Mouse (Mus musculus) urinary bladder, postnatal 4 days (tissue): Measurements from ENCODE around the gene Fkbp10.

Experiments
- DNase-seq, 2 experiments: peaks; one replicate each; pipeline ENCODE4 v3.0.0; 2021 to 2022; ENCODE audit warnings: low spot score in 2 of 2

Fkbp10 gene

DNA sequence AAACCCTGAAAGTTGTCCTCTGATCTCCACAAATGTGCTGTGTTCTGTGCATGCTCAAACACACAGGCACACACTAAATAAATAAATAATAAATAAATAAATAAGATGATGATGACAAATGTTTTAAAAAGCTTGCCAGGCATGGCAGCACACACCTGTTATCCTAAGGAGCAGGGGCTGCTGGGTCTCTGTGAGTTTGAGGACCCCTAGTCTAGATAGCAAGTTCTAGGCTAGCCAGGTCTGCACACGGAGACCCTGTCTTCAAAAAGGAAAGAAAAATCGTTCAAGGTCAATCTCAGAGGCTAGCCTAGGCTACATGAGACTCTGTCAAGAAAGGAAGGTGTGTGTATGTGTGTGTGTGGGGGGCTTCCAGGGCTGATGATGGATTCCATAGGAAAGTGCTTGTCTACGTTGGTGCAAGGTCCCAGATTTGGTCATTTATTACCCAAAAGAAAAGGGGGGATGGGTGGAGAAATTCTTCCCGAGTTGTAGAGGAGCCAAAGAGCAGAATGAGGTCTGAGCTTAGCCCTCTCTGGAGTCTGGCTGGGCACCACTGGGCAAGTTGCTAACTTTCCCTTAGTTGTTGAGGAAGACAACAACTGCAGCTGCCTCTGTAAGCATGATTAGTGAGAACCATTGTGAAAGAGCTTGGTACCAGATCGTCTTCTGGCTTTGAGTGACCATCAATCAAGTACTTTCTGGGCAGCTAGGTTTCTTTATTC is 21.0 kb upstream of the Fkbp10 start:
- DNase-seq = no peak

DNA sequence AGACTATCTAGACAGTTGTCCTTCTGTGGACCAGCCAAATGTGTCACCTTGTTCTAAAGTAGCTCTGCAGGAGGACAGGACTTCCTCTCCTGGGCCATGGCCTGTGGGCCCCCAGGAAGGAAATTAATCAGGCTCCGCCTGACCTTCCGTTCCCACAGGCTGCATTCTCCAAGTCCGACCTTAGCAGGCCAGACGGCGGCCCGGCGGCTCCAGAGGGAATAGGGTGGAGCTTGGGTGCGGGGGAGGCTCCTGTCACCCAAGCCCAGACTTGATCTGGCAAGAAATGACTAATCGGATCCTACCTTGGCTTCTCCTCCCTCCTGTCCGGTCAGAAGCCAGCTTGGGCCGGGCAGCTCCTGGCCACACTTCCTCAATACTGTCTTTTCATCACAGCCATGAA is 20.3 kb upstream of the Fkbp10 start:
- DNase-seq = peak in 1 of 2 experiments; percentile 71

DNA sequence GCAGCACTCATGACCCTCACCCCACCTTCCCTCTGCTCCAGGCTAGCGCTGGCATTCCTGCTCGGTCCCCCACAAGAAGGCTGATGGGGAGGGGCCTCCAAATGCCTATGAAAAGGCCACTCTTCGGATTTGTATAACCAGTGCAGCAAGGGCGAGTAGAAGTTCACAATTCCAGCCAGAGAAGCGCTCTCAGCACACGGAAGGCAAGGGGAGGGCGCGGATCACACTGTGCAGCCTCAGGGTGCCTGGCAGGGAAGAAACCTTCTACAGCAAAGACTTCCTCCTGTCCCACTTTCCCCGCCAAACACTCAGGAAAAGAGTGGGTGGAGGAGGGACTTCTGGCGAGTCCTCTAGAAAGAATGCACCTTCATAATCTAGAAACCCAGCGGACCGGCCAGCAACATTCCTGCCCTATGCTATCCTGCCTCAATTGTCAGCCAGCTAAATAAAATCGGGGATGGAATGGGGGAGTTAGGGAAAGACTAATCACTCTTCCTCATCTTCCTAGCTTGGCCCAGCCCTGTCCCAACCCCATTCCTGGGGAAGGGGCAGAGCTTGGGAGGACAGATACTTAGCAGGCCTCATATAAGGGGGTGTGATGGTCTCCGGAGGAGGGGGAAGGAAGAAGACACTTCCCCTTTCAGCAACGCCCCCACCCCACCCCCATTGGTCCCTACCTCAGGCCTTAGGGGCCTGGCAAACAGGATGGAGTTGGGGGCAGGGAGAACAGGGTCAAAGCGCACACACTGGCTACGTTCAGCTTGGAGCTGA is 19.5 kb upstream of the Fkbp10 start:
- peak in 1 of 2 experiments; percentile 33 for DNase-seq

DNA sequence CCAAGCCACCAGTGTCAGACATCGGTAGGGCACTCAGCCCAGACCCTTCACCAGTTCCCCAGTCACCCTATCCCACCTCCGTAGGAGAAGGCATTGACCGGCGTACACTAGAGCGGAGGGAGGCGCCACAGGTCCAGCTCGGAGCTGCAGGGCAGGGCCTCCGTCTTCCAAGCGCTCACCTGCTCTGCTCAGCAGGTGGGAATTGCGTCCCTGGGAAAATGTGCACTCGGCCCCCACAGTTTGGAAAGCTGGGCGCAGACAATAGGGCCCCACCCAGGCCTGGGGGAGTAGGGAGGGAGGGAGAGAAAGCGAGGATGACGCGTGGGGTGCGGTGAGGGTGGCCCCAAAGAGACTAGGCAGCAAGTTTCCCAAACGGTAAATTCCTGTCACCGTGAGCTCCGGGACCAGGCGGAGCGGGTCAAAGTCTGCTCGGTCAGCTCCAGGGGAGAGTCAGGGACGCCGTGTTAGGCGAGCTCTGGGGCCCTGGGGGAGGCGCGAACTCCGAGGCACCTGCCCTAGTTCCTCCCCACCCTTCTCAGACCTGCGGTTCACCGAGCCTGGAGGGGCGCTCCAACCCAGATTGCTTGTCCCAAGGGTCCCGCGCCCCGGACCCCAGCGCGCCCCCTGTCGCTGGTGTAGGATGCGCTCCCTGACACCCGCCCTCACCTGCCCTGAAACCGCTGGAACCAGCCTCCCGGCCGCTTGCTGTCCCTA is 18.5 kb upstream of the Fkbp10 start:
- no peak for DNase-seq

DNA sequence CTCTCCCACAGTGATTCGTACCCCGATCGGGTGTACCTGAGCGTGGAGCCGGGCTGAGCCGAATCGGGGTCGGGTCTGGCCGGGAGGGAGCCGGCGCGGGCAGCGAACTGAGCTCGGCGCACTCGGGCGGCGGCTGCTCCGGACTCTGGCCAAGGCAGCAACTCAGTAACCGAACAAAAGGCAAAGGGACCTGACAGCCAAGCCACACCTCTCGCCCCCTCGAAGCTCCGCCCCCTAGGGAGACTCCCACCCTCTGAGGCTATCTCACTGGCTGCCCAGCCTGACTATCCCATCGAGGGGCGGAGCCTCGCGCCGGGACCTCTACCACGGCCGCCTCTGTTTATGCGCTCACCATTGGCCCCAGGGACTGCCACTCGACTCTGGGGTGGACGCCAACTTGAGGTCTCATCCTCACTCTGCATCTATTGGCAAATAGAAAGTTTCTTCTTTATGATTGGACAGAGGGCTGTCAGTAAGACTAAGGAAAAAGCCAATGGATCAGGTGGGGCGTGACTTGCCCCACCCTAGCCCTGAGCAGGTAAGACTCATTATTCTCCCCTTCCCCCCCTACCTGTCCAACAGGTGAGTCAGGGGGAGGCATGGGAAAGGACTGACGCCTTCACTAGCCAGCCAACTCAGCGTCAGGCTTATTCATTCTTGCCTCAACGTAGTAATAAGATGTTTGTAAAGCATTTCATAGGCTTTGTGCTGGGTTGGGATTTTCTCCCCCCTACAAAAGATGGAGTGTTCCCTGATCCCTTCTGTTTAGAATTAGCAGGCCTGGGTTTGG is 17.7 kb upstream of the Fkbp10 start, which contains the start of gene Jup:
TSS of gene Jup (minus strand) at position 164 of the 790 bp plus-strand sequence.
- DNase-seq = peak; percentile 99 to 100

DNA sequence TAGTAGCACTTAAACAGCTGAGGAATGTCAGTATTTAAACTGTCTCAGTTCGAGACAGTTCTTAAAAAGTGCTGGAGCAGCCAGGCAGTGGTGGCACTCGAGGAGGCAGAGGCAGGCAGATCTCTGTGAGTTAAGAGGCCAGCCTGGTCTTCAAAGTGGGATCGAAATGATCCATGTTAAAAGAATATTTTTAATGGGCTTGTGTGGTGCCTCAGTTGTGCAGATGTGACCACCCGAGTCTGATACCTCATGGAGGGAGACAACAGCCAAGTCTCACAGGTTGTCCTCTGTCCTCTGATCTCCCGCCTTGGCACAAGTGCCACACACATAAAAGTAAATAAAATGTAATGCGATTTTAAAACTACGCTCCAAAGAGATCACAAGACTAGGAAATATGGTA is 17.0 kb upstream of the Fkbp10 start:
- DNase-seq = no peak

DNA sequence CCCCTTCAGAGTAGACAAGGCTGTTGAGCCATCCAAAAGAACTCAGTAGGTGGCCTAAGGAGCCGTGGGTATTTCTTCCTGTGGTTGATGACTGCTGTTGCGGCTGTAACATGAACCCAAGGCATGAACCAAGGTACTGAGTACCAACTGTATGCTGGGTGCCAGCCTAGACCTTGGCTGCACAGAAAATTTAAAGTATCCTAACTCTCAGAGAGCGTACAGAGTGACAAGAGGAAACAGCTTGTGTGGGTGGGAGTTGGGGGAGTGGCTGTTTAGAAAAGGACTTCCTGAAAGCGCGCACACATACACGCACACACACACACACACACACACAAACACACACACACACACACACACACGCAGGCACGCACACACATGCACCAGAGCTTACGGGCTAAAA is 16.2 kb upstream of the Fkbp10 start:
- DNase-seq = no peak

DNA sequence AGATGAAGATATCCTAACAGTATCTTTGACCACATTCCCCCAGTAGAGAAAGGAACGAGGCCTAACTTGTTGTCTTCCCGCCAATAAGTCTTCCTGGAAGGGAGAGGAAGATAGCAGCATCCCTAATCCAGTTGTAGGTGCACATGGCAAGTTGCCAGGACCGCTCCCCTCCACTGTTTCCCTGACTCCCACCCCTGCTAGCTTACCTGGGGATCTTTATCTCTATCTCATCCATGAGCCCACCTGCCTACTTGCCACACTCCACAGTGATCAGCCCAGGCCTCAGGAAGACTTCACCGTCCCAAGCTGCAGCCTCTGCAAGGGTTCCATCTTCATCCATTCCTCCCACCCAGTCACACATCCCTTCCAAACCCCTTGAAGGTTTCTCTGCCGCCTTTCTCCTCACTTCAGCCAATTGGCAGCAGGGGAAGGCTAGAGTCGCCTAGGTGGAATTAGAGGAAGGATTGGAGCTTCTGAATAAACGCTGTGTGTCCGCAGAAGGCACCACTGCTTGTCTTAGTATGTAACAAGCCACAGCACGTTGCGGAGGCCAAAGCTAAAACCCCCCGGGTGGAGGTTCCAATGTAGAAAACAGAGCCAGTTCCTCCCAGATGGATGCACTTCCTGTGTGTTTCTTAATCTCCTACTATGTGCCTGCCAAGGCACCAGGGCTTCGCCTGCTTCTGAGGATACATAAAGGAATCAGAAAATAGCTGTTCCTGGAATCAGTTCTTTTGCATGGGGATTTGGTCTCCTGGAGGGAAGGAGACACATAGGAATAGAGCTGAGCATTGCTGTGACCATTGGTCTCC is 15.6 kb upstream of the Fkbp10 start:
- DNase-seq = no peak

DNA sequence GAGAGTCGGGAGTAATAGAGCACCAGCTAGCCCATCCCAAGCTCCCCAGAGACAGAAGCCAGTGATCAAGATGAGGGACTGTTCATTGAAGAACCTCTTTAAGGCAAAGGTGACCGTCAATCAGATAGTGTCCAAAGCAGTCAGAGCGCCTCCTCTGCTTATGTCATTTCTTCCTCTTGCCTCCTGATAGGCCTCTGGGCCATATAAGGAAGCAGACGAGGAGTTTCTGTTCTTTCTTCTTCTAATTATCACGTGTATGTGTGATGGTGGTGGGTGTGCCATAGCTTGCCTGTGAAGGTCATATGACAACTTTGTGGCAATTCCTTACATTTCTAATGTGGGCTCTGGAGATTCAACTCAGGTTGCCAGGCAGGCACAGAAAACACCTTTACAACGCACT is 14.7 kb upstream of the Fkbp10 start:
- no peak for DNase-seq

DNA sequence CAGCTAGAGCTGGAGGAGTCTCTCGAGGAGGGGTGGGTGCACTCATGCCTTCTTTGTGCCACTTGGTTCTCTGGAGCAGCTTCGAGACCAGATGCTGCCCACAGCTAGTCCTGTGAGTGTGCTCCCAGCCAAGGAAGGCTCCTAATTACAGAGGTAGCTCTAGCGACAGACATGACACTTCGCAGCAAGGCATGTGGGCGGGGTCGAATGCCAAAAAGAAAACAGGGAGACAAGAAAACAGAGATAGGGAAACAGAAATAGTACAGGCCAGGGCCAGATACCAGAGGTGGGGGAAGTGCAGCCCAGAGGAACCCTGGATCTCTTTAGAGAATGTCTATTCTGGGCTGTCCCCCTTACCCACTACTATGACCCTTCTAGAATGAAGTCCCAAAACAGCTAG is 13.3 kb upstream of the Fkbp10 start:
- DNase-seq = no peak

DNA sequence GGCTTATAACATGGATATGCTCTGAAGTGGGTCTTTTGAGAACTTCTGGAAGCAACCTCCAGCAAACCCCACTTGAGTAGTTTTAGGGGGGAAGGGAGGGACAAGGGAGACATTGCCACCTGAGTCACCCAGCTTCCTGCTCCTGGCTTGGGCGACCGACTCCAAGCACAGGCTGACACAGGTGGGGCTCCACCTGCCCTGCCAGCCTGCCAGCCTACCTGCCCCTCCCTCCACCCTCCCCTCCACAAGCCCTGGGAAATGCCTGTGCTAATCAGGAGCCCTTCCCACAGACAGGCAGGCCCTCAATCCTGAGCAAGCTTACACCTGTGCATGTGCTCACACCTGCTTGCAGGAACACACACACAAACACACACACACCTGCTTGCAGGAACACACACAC is 12.8 kb upstream of the Fkbp10 start:
- no peak for DNase-seq

DNA sequence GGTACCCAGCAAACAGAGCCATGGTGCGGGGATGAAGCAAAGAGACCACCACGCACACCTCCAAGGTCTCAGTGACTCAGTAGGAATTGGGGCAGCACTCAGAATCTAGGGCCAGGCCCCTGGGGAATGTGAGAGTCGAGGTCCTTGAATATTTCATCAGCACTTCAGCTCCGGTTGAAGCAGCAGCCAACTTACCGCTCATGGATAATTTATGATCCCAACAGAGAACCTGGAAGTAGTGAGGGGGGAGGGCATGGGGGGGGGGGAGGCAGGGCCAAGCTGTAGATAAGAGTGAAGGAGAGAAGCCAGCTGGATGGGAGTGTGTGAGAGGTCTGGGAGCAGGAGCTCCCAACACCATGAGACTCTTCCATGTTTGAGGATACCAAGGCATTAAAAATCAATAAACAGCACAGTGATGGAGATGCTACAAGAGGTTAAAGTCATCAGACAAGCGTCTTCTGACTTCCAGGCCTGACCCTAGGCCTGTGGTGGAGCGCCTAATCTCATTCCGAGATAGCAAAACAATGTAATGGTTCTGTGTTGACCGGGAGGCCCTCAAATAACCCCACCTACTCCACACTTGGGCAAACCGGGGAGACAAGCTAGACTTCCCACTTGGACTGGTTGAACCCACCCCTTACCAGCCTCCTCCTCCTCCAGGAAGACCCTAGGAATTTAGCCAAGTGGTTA is 11.9 kb upstream of the Fkbp10 start:
- no peak for DNase-seq

DNA sequence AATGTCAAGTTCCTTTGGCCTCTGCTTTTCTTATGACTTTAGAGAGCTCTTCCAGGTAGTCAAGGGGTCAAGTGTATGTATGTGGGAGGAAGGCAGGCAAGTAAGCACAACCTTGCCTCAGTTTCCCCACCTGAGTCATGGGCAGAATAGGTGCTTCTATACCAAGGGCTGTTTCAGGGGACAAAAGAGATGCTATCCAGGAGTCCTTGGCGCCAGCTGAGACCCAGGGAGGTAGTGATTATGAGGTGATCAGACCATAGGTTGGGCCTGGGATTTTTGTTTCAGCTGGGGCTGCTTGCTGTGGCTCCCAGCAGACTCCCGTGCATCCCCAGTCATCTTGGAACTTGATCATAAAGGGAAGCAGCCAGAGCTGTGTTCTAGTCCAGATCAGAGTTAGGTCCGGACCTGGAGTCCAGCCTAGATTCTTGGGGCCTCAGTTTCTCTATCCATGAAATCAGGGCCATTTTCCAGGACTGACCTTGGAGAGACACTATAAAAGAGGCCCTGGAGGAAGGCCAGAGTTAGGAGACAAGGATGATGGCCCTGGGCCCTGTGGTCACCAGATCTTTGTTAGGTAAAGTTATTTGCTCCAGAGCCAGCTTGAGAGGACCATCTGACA is 10.9 kb upstream of the Fkbp10 start:
- no peak for DNase-seq

DNA sequence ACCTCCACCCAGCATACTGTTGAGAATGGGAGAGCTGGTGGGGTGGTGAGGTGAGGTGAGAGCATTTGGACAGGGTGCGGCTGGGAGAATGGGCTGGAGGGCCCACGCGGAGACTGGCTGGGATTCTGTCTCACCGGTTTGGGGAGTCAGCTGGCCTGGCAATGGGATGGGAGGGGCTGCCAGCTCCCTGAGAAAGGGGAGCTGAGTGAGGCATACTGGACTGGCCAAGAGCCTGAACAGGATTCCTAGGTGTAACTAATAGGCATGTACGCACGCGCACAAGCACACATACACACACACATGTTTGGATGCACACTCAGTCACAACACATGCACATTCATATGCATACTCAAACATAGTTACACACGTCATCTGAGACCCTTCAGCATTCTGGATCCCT is 9.2 kb upstream of the Fkbp10 start:
- peak in 1 of 2 experiments; percentile 46 for DNase-seq

DNA sequence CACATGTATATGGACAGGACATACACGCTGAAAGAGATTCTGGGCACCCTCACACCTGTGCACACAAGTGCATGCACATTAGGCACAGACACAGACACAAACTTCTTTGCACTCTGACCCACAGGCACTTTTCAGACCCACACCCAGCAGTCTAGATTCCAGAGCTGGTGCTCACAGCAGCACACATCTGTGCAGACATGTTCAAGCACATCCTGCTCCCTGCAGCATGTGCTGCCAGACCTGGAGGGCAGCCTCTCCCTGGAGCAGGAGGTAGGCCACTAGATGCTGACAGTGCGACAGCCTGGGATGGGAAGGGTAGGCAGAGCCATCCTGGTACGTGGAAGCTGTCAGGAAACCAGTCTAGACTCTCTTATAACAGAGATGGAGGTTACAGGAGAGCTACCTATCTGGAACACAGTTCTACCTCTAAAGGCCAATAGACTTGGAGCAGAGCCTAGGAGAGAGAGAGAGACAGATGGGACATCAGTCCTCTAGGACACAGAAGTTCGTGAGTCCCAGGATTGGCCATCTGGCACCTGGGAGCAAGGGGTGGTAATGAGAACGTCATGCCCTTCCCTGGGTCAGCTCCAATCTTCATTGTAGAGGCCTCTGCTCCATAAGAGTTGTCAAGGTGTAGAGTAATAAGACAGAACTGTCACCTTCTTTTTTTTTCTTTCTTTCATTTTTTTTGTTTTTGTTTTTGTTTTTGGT is 8.3 kb upstream of the Fkbp10 start:
- DNase-seq = no peak

DNA sequence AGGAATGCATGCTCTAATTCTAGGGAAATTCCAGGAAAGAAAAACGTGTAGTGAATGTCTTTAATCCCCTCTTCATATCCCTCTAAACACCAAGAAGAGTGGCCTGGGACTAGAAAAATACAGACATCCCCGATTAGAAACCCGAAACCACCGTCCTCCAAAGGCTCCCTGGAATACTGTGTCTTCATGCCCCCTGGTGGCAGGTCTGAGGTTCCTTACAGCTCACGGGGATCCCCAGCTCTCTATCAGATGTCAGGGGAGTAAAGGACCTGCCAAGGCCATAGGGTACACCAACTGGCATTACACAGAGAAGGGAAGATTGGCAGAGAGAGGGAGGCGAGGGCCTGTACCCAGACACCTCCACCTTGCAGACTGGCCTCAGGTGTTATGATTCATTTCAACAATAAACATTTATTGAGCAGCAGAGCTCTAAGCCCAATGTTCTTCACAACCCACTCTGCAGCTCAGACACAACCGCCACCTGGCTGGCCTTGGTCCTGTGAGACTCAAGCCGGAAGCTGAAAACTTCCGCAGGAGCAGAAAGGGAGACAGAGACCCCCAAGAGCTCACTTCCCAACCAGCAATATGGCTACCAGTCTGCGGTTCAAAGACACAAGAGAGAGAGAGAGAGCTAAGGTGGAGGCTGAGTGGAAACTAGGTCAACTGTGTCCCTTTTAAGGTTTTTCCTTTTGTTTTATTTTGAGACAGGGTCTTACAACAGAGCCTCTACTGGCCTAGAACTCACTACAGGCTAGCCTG is 7.2 kb upstream of the Fkbp10 start:
- DNase-seq = peak in 1 of 2 experiments; percentile 58

DNA sequence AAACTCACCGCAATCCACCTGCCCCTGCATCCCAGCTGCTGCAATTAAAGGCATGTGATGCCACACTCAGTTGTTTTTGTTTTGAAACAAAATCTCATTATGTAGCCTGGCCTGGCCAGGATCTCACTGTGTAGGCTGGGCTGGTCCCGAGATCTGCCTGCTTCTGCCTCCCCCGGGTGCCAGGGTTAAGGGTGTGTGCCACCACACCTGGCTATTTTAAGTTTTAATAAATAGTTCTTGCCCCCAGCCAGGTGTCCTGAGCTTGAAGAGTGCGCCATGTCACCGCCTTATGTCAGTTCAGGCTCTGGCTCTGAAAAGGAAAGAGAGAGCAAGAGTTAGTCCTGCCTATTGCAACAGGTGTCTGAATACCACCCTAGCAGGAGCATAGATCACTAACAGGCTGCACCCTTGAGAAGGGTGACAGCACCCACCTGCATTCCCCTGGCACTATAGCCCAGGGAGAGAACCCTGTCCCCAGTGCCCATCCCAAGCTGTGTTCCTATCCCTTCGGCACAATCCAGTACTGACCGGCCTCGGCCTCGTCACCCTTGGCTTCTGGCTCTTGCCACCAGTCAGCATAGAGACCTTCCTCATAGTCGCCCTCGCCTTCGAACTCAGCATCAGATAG is 6.5 kb upstream of the Fkbp10 start:
- no peak for DNase-seq

DNA sequence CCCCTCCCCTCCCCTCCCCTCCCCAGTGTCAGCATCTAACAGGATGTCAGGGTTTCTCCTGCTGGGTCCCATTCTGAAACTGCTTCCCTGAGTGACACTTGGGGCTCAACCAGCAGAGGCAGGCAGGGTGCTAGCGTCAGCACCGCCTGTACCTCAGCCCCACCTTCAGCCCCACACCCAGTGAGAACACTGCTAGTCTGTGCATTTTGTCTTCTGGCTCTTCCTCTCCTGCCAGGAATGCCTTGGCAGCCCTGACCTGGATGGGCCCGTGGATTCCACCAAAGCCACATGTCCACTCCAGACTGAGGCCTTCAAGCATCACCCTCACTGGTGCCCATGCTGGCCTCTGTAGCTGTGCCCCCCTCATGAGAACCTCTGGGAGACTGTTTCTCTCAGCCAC is 5.8 kb upstream of the Fkbp10 start:
- DNase-seq = no peak
